Mouse (Mus musculus): ENCODE measurements around the gene Arhgef3. TPM values are rescaled to one million over a fixed set of nuclear protein-coding genes. Genes with fewer than 3 reads are reported as not detected.

The Arhgef3 gene
- polyA plus RNA-seq, 1 experiment from 2014 or later: 3.5 TPM

DNA sequence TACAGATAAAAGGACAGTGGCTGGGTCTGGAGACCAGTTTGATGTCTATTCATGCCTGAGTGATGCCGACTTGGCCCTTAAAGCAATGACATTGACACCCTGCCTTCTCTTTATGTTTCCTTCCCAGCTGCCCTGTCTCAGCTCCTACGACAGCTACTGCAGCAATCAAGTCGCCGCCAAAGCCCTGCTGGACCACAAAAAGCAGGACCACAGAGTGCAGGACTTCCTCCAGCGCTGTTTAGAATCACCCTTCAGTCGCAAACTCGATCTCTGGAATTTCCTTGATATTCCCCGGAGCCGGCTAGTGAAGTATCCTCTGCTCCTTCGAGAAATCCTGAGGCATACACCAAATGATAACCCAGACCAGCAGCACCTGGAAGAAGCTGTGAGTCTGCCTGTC, 279.1 kb downstream of the Arhgef3 start:
- Histone ChIP-seq H3K9ac (ENCODE audit: low read depth, low read length) (no peak overlapping the region), H3K27me3 (ENCODE audit: control insufficient read depth, insufficient read depth, low read length) (no peaks in the 10 kb centered on the region), H3K27ac (ENCODE audit: low read depth, low read length) (no peak overlapping the region), H3K4me1 (replicated peaks; ENCODE audit: control insufficient read depth, insufficient read depth, low read length) (no peaks in the 10 kb centered on the region), H3K4me2 (replicated peaks; ENCODE audit: low read depth, low read length) (no peak overlapping the region), H3K36me3 (ENCODE audit: control insufficient read depth, insufficient read depth, low read length) (no peaks in the 10 kb centered on the region), H3K9me3 (ENCODE audit: control insufficient read depth, low read length) (no peaks in the 10 kb centered on the region), H3K4me3 (ENCODE audit: low read depth, low read length) (no peak overlapping the region)
- 73% methylated on average over 10 of the region's 10 CpGs for WGBS
- ATAC-seq (ENCODE audit: low FRiP score): no peak
- DNase-seq (ENCODE audit: low spot score): no peak

DNA sequence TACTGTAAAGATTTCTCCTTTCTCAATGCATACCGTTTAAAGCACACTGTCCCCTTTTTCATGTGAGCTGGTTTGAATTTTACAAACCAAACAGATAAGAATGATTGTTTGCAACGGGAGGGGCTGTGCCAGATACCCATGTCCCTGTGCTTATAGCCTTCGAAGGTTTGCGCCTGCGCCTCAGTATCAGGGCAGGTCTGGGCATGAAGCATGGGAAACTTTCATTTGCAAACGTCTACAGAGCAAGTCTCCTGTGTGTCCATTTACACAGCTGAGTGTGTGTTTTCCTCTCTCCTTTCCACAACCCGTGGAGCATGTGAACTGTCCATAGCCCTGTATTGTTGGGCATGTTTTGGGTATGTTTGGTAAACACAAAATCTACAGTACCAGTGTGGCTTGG, 281.7 kb downstream of the Arhgef3 start:
- Histone ChIP-seq H3K36me3 (ENCODE audit: control insufficient read depth, insufficient read depth, low read length) (no peaks in the 10 kb centered on the region), H3K4me1 (replicated peaks; ENCODE audit: control insufficient read depth, insufficient read depth, low read length) (no peaks in the 10 kb centered on the region), H3K4me3 (ENCODE audit: low read depth, low read length) (no peak overlapping the region), H3K4me2 (replicated peaks; ENCODE audit: low read depth, low read length) (no peak overlapping the region), H3K27me3 (ENCODE audit: control insufficient read depth, insufficient read depth, low read length) (no peaks in the 10 kb centered on the region), H3K27ac (ENCODE audit: low read depth, low read length) (no peak overlapping the region), H3K9me3 (ENCODE audit: control insufficient read depth, low read length) (no peaks in the 10 kb centered on the region), H3K9ac (ENCODE audit: low read depth, low read length) (no peak overlapping the region)
- WGBS: 85% methylated on average over 7 of the region's 7 CpGs
- DNase-seq (ENCODE audit: low spot score): no peak
- ATAC-seq (ENCODE audit: low FRiP score): no peak

DNA sequence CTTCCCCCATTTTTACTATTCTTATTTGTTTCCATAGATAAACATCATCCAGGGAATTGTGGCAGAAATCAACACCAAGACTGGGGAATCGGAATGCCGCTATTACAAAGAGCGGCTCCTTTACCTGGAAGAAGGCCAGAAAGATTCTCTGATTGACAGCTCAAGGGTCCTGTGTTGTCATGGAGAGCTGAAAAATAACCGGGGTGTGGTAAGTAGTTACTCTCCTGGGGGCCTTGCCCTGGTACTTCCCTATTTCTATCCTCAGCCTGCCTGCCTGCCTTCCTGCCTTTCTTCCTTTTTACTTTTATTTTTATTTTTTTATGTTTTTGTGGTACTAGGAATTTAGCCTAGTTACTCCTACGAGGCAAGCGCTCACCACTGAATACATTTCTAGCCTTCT, 282.8 kb downstream of the Arhgef3 start:
- Histone ChIP-seq H3K36me3 (ENCODE audit: control insufficient read depth, insufficient read depth, low read length) (no peaks in the 10 kb centered on the region), H3K9me3 (ENCODE audit: control insufficient read depth, low read length) (no peaks in the 10 kb centered on the region), H3K27ac (ENCODE audit: low read depth, low read length) (no peak overlapping the region), H3K9ac (ENCODE audit: low read depth, low read length) (no peak overlapping the region), H3K4me2 (replicated peaks; ENCODE audit: low read depth, low read length) (no peak overlapping the region), H3K27me3 (ENCODE audit: control insufficient read depth, insufficient read depth, low read length) (no peaks in the 10 kb centered on the region), H3K4me3 (ENCODE audit: low read depth, low read length) (no peak overlapping the region), H3K4me1 (replicated peaks; ENCODE audit: control insufficient read depth, insufficient read depth, low read length) (no peaks in the 10 kb centered on the region)
- ATAC-seq (ENCODE audit: low FRiP score) (no peak), DNase-seq (ENCODE audit: low spot score) (no peak)
- 88% methylated on average over 6 of the region's 6 CpGs for WGBS

DNA sequence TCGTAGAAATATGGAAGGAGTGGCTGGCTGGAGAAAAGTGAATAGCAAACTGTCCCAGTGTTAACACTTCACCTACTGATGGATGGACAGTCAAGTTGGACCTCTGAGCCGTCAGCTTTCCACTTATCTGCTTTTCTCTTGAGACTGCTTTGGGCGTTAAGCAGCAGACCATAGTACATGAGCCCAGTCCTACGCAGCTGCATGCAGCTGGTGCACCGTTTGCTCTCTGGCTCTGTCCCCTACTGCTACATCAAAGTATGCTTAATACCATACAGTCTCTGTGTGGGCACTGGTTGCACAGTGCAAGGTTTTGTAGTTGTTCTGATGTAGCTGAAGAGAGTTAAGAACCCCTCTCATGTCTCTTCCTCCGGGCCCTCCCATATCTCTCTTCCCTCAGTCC, 285.8 kb downstream of the Arhgef3 start:
- Histone ChIP-seq H3K36me3 (ENCODE audit: control insufficient read depth, insufficient read depth, low read length) (no peaks in the 10 kb centered on the region), H3K4me1 (replicated peaks; ENCODE audit: control insufficient read depth, insufficient read depth, low read length) (no peaks in the 10 kb centered on the region), H3K9ac (ENCODE audit: low read depth, low read length) (no peak overlapping the region), H3K4me2 (replicated peaks; ENCODE audit: low read depth, low read length) (no peak overlapping the region), H3K4me3 (ENCODE audit: low read depth, low read length) (no peak overlapping the region), H3K9me3 (ENCODE audit: control insufficient read depth, low read length) (no peaks in the 10 kb centered on the region), H3K27ac (ENCODE audit: low read depth, low read length) (no peak overlapping the region), H3K27me3 (ENCODE audit: control insufficient read depth, insufficient read depth, low read length) (no peaks in the 10 kb centered on the region)
- no peak for DNase-seq (ENCODE audit: low spot score)
- WGBS: 88% methylated on average over 6 of the region's 6 CpGs
- ATAC-seq (ENCODE audit: low FRiP score): no peak

DNA sequence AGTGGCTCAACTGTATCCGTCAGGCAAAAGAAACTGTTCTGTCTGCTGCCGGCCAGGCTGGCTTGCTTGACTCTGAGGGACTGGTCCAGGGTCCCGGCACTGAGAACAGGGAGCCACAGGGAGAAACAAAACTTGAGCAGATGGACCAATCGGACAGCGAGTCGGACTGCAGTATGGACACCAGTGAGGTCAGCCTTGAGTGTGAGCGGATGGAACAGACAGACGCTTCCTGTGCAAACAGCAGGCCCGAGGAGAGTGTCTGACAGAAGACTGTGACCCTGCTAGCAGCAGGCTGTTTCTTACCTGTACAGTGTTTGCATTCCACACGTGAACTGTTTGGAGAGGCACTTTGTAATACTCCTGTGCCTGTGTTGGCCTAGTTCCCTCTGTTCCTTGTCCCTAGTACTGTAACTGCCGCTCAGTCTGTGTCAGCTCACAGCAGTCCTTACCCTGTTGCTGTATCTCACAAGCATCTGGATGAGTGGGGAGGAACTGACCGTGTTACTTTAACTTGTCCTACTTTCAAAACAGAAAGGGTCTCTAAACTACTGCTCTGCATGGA, 287.1 kb downstream of the Arhgef3 start:
- 88% methylated on average over 12 of the region's 12 CpGs for WGBS
- no peak overlapping the region for H3K9ac ChIP-seq (ENCODE audit: low read depth, low read length)
- ATAC-seq (ENCODE audit: low FRiP score): no peak
- no peak overlapping the region for H3K27ac ChIP-seq (ENCODE audit: low read depth, low read length)
- H3K4me3 ChIP-seq (ENCODE audit: low read depth, low read length): no peak overlapping the region
- no peak overlapping the region for H3K4me2 ChIP-seq (replicated peaks; ENCODE audit: low read depth, low read length)
- no peaks in the 10 kb centered on the region for H3K27me3 ChIP-seq (ENCODE audit: control insufficient read depth, insufficient read depth, low read length)
- no peak for DNase-seq (ENCODE audit: low spot score)
- no peaks in the 10 kb centered on the region for H3K36me3 ChIP-seq (ENCODE audit: control insufficient read depth, insufficient read depth, low read length)
- H3K4me1 ChIP-seq (replicated peaks; ENCODE audit: control insufficient read depth, insufficient read depth, low read length): no peaks in the 10 kb centered on the region
- H3K9me3 ChIP-seq (ENCODE audit: control insufficient read depth, low read length): no peaks in the 10 kb centered on the region

DNA sequence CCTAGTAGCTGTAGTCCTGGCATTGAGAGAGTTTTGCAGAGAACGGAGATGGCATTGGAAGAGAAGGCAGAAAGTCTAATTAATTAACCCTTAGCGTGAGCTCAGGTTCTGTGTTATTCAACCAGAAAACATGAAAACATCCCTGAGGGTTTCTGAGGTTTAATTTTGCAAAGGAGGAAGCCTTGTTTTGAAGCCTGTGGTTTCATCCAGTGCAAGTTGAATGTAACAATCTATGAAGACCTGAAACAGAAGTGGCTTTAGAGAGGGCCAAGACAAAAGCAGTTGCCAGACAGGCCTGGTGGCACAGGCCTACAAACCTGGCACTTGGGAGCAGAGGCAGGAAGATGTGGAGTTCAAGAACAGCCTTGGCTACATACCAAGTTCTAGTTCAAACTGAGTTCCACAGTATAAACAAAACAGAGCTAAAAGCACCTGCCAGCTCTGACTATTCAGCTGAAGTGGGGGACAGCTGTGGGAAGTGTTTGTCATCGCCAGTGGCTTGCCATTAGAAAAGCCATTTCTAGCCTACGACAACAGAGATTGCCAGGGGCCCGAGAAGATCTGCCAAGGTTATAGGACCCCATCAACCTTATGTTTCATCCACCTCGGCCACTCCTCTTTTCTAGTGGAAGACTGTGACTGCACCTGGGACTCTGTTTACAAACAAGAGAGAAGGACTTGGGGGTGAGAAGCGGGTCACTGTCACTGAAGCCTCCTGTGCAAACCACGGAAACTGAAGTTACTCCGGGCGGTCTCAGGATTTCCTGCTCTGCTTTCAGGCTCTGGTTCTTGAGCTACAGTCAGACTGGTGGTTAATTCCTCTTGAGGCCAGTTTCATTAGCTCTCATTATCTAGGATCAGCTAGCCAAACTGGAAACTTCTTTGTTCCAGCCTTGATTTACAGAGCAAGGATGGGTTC, 287.9 kb downstream of the Arhgef3 start:
- H3K9me3 ChIP-seq (ENCODE audit: control insufficient read depth, low read length): no peaks in the 10 kb centered on the region
- DNase-seq (ENCODE audit: low spot score): no peak
- no peak overlapping the region for H3K4me2 ChIP-seq (replicated peaks; ENCODE audit: low read depth, low read length)
- no peak overlapping the region for H3K9ac ChIP-seq (ENCODE audit: low read depth, low read length)
- ATAC-seq (ENCODE audit: low FRiP score): no peak
- no peak overlapping the region for H3K4me3 ChIP-seq (ENCODE audit: low read depth, low read length)
- H3K4me1 ChIP-seq (replicated peaks; ENCODE audit: control insufficient read depth, insufficient read depth, low read length): no peaks in the 10 kb centered on the region
- H3K27ac ChIP-seq (ENCODE audit: low read depth, low read length): no peak overlapping the region
- H3K27me3 ChIP-seq (ENCODE audit: control insufficient read depth, insufficient read depth, low read length): no peaks in the 10 kb centered on the region
- H3K36me3 ChIP-seq (ENCODE audit: control insufficient read depth, insufficient read depth, low read length): no peaks in the 10 kb centered on the region
- WGBS: 90% methylated on average over 10 of the region's 10 CpGs

DNA sequence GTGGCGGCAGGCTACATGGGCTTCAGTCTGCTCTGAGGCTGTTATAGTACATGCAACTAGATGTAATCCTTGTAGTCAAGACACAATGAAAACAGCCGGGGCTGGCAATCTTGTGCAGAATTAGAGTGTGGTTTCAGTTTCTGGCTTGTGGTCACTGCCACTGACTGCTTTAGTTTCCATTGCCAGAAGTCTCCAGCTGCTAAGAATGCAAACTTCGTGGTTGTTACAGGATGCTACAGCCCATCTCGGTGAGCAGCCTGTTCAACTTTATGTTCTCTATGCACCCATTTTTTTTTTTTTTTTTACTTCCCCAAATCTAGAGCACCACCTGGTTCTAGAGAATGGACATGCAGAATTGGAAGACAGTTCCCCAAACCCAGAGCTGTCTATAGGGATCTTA, 290.8 kb downstream of the Arhgef3 start:
- no peak overlapping the region for H3K4me3 ChIP-seq (ENCODE audit: low read depth, low read length)
- no peaks in the 10 kb centered on the region for H3K4me1 ChIP-seq (replicated peaks; ENCODE audit: control insufficient read depth, insufficient read depth, low read length)
- H3K27ac ChIP-seq (ENCODE audit: low read depth, low read length): no peak overlapping the region
- H3K4me2 ChIP-seq (replicated peaks; ENCODE audit: low read depth, low read length): no peak overlapping the region
- no peaks in the 10 kb centered on the region for H3K27me3 ChIP-seq (ENCODE audit: control insufficient read depth, insufficient read depth, low read length)
- no peaks in the 10 kb centered on the region for H3K36me3 ChIP-seq (ENCODE audit: control insufficient read depth, insufficient read depth, low read length)
- no peak for ATAC-seq (ENCODE audit: low FRiP score)
- no peak for DNase-seq (ENCODE audit: low spot score)
- no peaks in the 10 kb centered on the region for H3K9me3 ChIP-seq (ENCODE audit: control insufficient read depth, low read length)
- WGBS: 87% methylated on average over 4 of the region's 4 CpGs
- H3K9ac ChIP-seq (ENCODE audit: low read depth, low read length): no peak overlapping the region

DNA sequence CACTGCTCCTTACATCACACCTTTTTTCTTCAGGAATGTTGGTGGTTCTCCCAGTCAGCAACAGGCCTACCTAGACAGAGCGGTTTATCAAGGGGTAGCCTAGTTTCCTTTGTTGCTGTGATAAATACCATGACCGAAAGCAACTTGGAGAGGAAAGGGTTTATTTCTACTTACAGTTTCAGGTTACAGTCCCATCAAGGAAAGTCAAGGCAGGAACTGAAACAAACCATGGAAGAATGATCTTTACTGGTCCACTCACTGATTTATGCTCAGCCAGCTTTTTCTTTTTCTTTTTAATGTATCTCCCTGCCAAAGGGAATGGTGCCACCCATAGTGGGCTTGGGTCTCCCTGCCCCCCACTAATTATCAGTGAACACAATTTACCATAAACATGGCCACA, 291.2 kb downstream of the Arhgef3 start:
- Histone ChIP-seq H3K4me2 (replicated peaks; ENCODE audit: low read depth, low read length) (no peak overlapping the region), H3K36me3 (ENCODE audit: control insufficient read depth, insufficient read depth, low read length) (no peaks in the 10 kb centered on the region), H3K4me1 (replicated peaks; ENCODE audit: control insufficient read depth, insufficient read depth, low read length) (no peaks in the 10 kb centered on the region), H3K9ac (ENCODE audit: low read depth, low read length) (no peak overlapping the region), H3K27me3 (ENCODE audit: control insufficient read depth, insufficient read depth, low read length) (no peaks in the 10 kb centered on the region), H3K27ac (ENCODE audit: low read depth, low read length) (no peak overlapping the region), H3K9me3 (ENCODE audit: control insufficient read depth, low read length) (no peaks in the 10 kb centered on the region), H3K4me3 (ENCODE audit: low read depth, low read length) (no peak overlapping the region)
- ATAC-seq (ENCODE audit: low FRiP score): no peak
- WGBS: 94% methylated on average over 2 of the region's 2 CpGs
- DNase-seq (ENCODE audit: low spot score): no peak

DNA sequence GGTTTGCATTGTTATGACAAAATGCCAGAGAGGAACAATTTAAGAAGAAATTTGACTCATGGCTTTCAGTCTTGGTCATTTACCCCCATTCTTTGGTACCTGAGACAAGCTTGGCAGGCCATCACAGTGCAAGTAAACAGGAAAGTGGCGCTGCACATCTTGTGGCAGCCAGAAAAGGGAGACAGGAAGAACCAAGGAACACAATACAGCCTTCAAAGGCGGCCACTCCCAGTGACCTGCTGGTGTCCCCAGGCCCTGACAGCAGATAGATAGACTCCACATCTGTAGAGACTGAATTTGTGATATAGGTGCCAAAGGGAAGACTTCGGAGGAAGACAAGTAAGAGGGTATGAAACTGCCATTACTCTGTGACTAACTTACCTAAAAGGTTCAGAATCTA, 293.5 kb downstream of the Arhgef3 start:
- H3K4me2 ChIP-seq (replicated peaks; ENCODE audit: low read depth, low read length): no peak overlapping the region
- ATAC-seq (ENCODE audit: low FRiP score) (no peak), DNase-seq (ENCODE audit: low spot score) (no peak)
- no peaks in the 10 kb centered on the region for H3K27me3 ChIP-seq (ENCODE audit: control insufficient read depth, insufficient read depth, low read length)
- no peak overlapping the region for H3K4me3 ChIP-seq (ENCODE audit: low read depth, low read length)
- no peaks in the 10 kb centered on the region for H3K36me3 ChIP-seq (ENCODE audit: control insufficient read depth, insufficient read depth, low read length)
- H3K9me3 ChIP-seq (ENCODE audit: control insufficient read depth, low read length): no peaks in the 10 kb centered on the region
- no peak overlapping the region for H3K9ac ChIP-seq (ENCODE audit: low read depth, low read length)
- no peaks in the 10 kb centered on the region for H3K4me1 ChIP-seq (replicated peaks; ENCODE audit: control insufficient read depth, insufficient read depth, low read length)
- 90% methylated on average over 3 of the region's 3 CpGs for WGBS
- H3K27ac ChIP-seq (ENCODE audit: low read depth, low read length): no peak overlapping the region
